Comparison of ENCODE assay signal across 18 mouse cellular contexts in the genomic region with DNA sequence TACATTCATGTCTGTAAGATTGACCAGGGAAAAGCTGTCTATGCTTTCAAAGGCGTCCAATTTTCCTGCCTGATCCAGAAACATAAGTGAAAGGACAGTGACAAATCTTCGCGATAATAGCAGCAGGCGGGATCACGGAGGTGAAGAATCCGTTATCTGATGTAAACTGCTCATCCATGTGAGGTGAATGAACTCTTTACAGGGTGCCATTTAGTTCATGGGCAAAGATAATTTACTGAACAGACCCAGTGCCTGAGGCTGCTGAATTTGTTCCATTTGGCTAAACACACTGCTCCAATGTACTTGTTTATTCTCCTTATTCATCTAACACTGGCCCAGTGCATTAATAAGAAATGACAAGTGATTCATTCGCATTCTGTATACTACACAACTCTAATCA.
DNase-seq lines count a peak whose midpoint lies in the region; ATAC-seq and TF ChIP-seq lines count a peak whose summit lies in the region.
"Had no signal": no experiment of that assay in that cellular context is flagged by ENCODE, and none has a peak within 500 bp of the region (broad histone marks: within the 10 kb centered on the region; RNA-seq: fewer than 3 reads in every experiment).

No protein-coding gene starts in this region.

- no peak overlapping the region for H3K4me2 ChIP-seq in forebrain, embryonic 14.5 days (ENCODE audit: low read length)
- H3K4me2 ChIP-seq in forebrain, embryonic 11.5 days (ENCODE audit: low read depth, low read length, severe bottlenecking): no peak overlapping the region
- H3K4me2 ChIP-seq: heart, embryonic 12.5 days; liver, embryonic 11.5 days had no signal

- TF ChIP-seq POLR2A in brain, embryonic 14.5 days (IDR thresholded peaks at IDR 0.05; ENCODE audit: borderline replicate concordance, extremely low read depth, insufficient read depth, insufficient read length, poor library complexity, severe bottlenecking): no peak

- H3K27ac ChIP-seq in forebrain, embryonic 14.5 days (ENCODE audit: low read depth, low read length): no peak overlapping the region
- H3K27ac ChIP-seq in forebrain, embryonic 11.5 days (ENCODE audit: low read depth, low read length): no peak overlapping the region

- H3K9me3 ChIP-seq in forebrain, embryonic 14.5 days (replicated peaks; ENCODE audit: control insufficient read depth, low read length): no peaks in the 10 kb centered on the region
- H3K9me3 ChIP-seq in forebrain, embryonic 11.5 days (ENCODE audit: control insufficient read depth, low read length): no peaks in the 10 kb centered on the region
- H3K9me3 ChIP-seq: heart, embryonic 12.5 days; megakaryocyte, embryonic 14.5 days had no signal

- WGBS in forebrain, embryonic 14.5 days: 66% methylated on average over 7 of the region's 7 CpGs
- 81% methylated on average over 7 of the region's 7 CpGs for WGBS in forebrain, embryonic 11.5 days

- no peak for TF ChIP-seq CTCF in brain, embryonic 14.5 days (IDR thresholded peaks at IDR 0.05; ENCODE audit: borderline replicate concordance, extremely low read depth, insufficient read depth, insufficient read length)

- H3K4me1 ChIP-seq in forebrain, embryonic 14.5 days (ENCODE audit: control insufficient read depth, insufficient read depth, low read length): no peaks in the 10 kb centered on the region
- no peaks in the 10 kb centered on the region for H3K4me1 ChIP-seq in forebrain, embryonic 11.5 days (replicated peaks; ENCODE audit: control insufficient read depth, insufficient read depth, low read length)
- H3K4me1 ChIP-seq: heart, embryonic 12.5 days; megakaryocyte, embryonic 14.5 days had no signal

- H3K4me3 ChIP-seq in forebrain, embryonic 14.5 days (ENCODE audit: low read depth, low read length): no peak overlapping the region
- no peak overlapping the region for H3K4me3 ChIP-seq in forebrain, embryonic 11.5 days (ENCODE audit: low read depth, low read length)
- H3K4me3 ChIP-seq: heart, embryonic 12.5 days; megakaryocyte, embryonic 14.5 days had no signal

- H3K27me3 ChIP-seq in forebrain, embryonic 14.5 days (replicated peaks; ENCODE audit: control insufficient read depth, insufficient read depth, low read length): no peaks in the 10 kb centered on the region
- no peaks in the 10 kb centered on the region for H3K27me3 ChIP-seq in forebrain, embryonic 11.5 days (ENCODE audit: control insufficient read depth, insufficient read depth, low read length)
- H3K27me3 ChIP-seq: heart, embryonic 12.5 days; megakaryocyte, embryonic 14.5 days had no signal

- peak; percentile 40; the same call in 1 of the 2 replicates for ATAC-seq in forebrain, embryonic 14.5 days
- ATAC-seq in forebrain, embryonic 11.5 days (replicated peaks; ENCODE audit: low FRiP score): no peak

- DNase-seq in adrenal gland, adult 8-10 months: peak; percentile 1
- no peak for DNase-seq in adrenal gland, adult 18-20 months (ENCODE audit: low spot score in 2 of 2)
- DNase-seq in forebrain, embryonic 14.5 days (ENCODE audit: low spot score): peak; percentile 32
- DNase-seq in forebrain, embryonic 11.5 days (ENCODE audit: low spot score): no peak
- peak; percentile 67 for DNase-seq in brain, embryonic 14.5 days (ENCODE audit: low read depth)
- DNase-seq in mesoderm, embryonic 11.5 days (ENCODE audit: low read depth, low spot score): peak; percentile 2
- no peak for DNase-seq in kidney, postnatal 10 days
- no peak for DNase-seq in kidney, adult 9 months
- DNase-seq: cerebellum, adult 11 months; gastrocnemius, postnatal 36 days; heart, postnatal 4 days; kidney, adult 11 months; right cerebral cortex, adult 18-20 months; spleen, adult 18-20 months; thymus, postnatal 14 days had no signal

- H3K9ac ChIP-seq in forebrain, embryonic 14.5 days (ENCODE audit: low read length): no peak overlapping the region
- H3K9ac ChIP-seq in forebrain, embryonic 11.5 days (ENCODE audit: low read length): no peak overlapping the region
- H3K9ac ChIP-seq: heart, embryonic 12.5 days had no signal

- H3K36me3 ChIP-seq in forebrain, embryonic 14.5 days (ENCODE audit: control insufficient read depth, insufficient read depth, low read length): no peaks in the 10 kb centered on the region
- no peaks in the 10 kb centered on the region for H3K36me3 ChIP-seq in forebrain, embryonic 11.5 days (ENCODE audit: control insufficient read depth, insufficient read depth, low read length)
- H3K36me3 ChIP-seq: heart, embryonic 12.5 days had no signal

Comparison
In these comparisons a context has a peak if more than half of its experiments do, and no peak if none do; other contexts are left out.
1. DNase-seq: peak in adrenal gland, adult 8-10 months (single experiment), forebrain, embryonic 14.5 days (single experiment), brain, embryonic 14.5 days (single experiment) and mesoderm, embryonic 11.5 days (single experiment); none in adrenal gland, adult 18-20 months (0 of 2), forebrain, embryonic 11.5 days (single experiment), kidney, postnatal 10 days (single experiment) and kidney, adult 9 months (single experiment).